Mouse (Mus musculus): ENCODE results near the gene Prickle2. TPM values are rescaled to one million over a fixed set of nuclear protein-coding genes. Genes with fewer than 3 reads are reported as not detected.

Prickle2 gene
- polyA plus RNA-seq, 1 experiment from 2014 or later: 0.37 TPM

- H3K36me3 ChIP-seq: no peaks in the 10 kb centered on the region
- H3K4me3 ChIP-seq (replicated peaks): no peak overlapping the region
- H3K27me3 ChIP-seq: no peaks in the 10 kb centered on the region
- no peaks in the 10 kb centered on the region for H3K4me1 ChIP-seq (replicated peaks)
- no peak for ATAC-seq (ENCODE audit: low read depth)
- no peak overlapping the region for H3K9ac ChIP-seq
- H3K27ac ChIP-seq: no peak overlapping the region
- H3K9me3 ChIP-seq (replicated peaks): no peaks in the 10 kb centered on the region
- WGBS (ENCODE audit: insufficient replicate concordance): 63% methylated on average over 8 of the region's 8 CpGs
- DNase-seq: no peak
- no peak overlapping the region for H3K4me2 ChIP-seq
Observed at GRCm38 (mm10) chr6:92405571-92405970, 300.4 kb downstream of the Prickle2 start.

GRCm38 (mm10) chr6:92397876-92398275 is 308.1 kb downstream of the Prickle2 start:
- Histone ChIP-seq H3K27ac (no peak overlapping the region), H3K4me3 (replicated peaks) (no peak overlapping the region), H3K36me3 (no peaks in the 10 kb centered on the region), H3K4me2 (no peak overlapping the region), H3K4me1 (replicated peaks) (no peaks in the 10 kb centered on the region), H3K27me3 (no peaks in the 10 kb centered on the region), H3K9me3 (replicated peaks) (no peaks in the 10 kb centered on the region), H3K9ac (no peak overlapping the region)
- ATAC-seq (ENCODE audit: low read depth): no peak
- WGBS (ENCODE audit: insufficient replicate concordance): 69% methylated on average over 6 of the region's 6 CpGs
- no peak for DNase-seq

GRCm38 (mm10) chr6:92395556-92395955 is 310.4 kb downstream of the Prickle2 start:
- H3K4me3 ChIP-seq (replicated peaks): no peak overlapping the region
- no peaks in the 10 kb centered on the region for H3K4me1 ChIP-seq (replicated peaks)
- DNase-seq (no peak), ATAC-seq (ENCODE audit: low read depth) (no peak)
- no peaks in the 10 kb centered on the region for H3K36me3 ChIP-seq
- WGBS (ENCODE audit: insufficient replicate concordance): 39% methylated on average over 4 of the region's 4 CpGs
- H3K9me3 ChIP-seq (replicated peaks): no peaks in the 10 kb centered on the region
- H3K9ac ChIP-seq: no peak overlapping the region
- no peak overlapping the region for H3K4me2 ChIP-seq
- H3K27ac ChIP-seq: no peak overlapping the region
- H3K27me3 ChIP-seq: no peaks in the 10 kb centered on the region

- no peak overlapping the region for H3K4me3 ChIP-seq (replicated peaks)
- no peak overlapping the region for H3K27ac ChIP-seq
- H3K27me3 ChIP-seq: no peaks in the 10 kb centered on the region
- no peaks in the 10 kb centered on the region for H3K36me3 ChIP-seq
- ATAC-seq (ENCODE audit: low read depth) (no peak), DNase-seq (no peak)
- H3K9me3 ChIP-seq (replicated peaks): no peaks in the 10 kb centered on the region
- 33% methylated on average over 1 of the region's 1 CpGs for WGBS (ENCODE audit: insufficient replicate concordance)
- no peak overlapping the region for H3K9ac ChIP-seq
- no peaks in the 10 kb centered on the region for H3K4me1 ChIP-seq (replicated peaks)
- H3K4me2 ChIP-seq: no peak overlapping the region
Observed at GRCm38 (mm10) chr6:92395143-92395542, 310.8 kb downstream of the Prickle2 start.

GRCm38 (mm10) chr6:92394628-92395027 is 311.3 kb downstream of the Prickle2 start:
- Histone ChIP-seq H3K9me3 (replicated peaks) (no peaks in the 10 kb centered on the region), H3K9ac (no peak overlapping the region), H3K4me1 (replicated peaks) (no peaks in the 10 kb centered on the region), H3K36me3 (no peaks in the 10 kb centered on the region), H3K4me2 (no peak overlapping the region), H3K4me3 (replicated peaks) (no peak overlapping the region), H3K27me3 (no peaks in the 10 kb centered on the region), H3K27ac (no peak overlapping the region)
- no peak for ATAC-seq (ENCODE audit: low read depth)
- DNase-seq: no peak
- WGBS (ENCODE audit: insufficient replicate concordance): 55% methylated on average over 5 of the region's 5 CpGs

- Histone ChIP-seq H3K27me3 (no peaks in the 10 kb centered on the region), H3K4me3 (replicated peaks) (no peak overlapping the region), H3K9me3 (replicated peaks) (no peaks in the 10 kb centered on the region), H3K4me2 (no peak overlapping the region), H3K27ac (no peak overlapping the region), H3K36me3 (no peaks in the 10 kb centered on the region), H3K4me1 (replicated peaks) (no peaks in the 10 kb centered on the region), H3K9ac (no peak overlapping the region)
- 62% methylated on average over 4 of the region's 4 CpGs for WGBS (ENCODE audit: insufficient replicate concordance)
- DNase-seq: no peak
- no peak for ATAC-seq (ENCODE audit: low read depth)
Observed at GRCm38 (mm10) chr6:92390321-92390720, 315.6 kb downstream of the Prickle2 start.

GRCm38 (mm10) chr6:92388681-92389080 is 317.3 kb downstream of the Prickle2 start:
- ATAC-seq (ENCODE audit: low read depth): no peak
- WGBS (ENCODE audit: insufficient replicate concordance): 61% methylated on average over 5 of the region's 5 CpGs

GRCm38 (mm10) chr6:92383196-92383782 is 322.7 kb downstream of the Prickle2 start:
- Histone ChIP-seq H3K9ac (no peak overlapping the region), H3K27me3 (no peaks in the 10 kb centered on the region), H3K9me3 (replicated peaks) (no peaks in the 10 kb centered on the region), H3K4me3 (replicated peaks) (no peak overlapping the region), H3K4me1 (replicated peaks) (no peaks in the 10 kb centered on the region), H3K36me3 (no peaks in the 10 kb centered on the region), H3K4me2 (no peak overlapping the region), H3K27ac (no peak overlapping the region)
- 75% methylated on average over 14 of the region's 14 CpGs for WGBS (ENCODE audit: insufficient replicate concordance)
- ATAC-seq (ENCODE audit: low read depth) (no peak), DNase-seq (no peak)

More at GRCm38 (mm10) chr6:92388681-92389080, 317.3 kb downstream of the Prickle2 start:
- Histone ChIP-seq H3K27ac (no peak overlapping the region), H3K4me3 (replicated peaks) (no peak overlapping the region), H3K4me2 (no peak overlapping the region), H3K4me1 (replicated peaks) (no peaks in the 10 kb centered on the region), H3K9me3 (replicated peaks) (no peaks in the 10 kb centered on the region), H3K9ac (no peak overlapping the region), H3K36me3 (no peaks in the 10 kb centered on the region), H3K27me3 (no peaks in the 10 kb centered on the region)
- no peak for DNase-seq

GRCm38 (mm10) chr6:92381085-92381484 is 324.9 kb downstream of the Prickle2 start:
- no peaks in the 10 kb centered on the region for H3K9me3 ChIP-seq (replicated peaks)
- 80% methylated on average over 10 of the region's 10 CpGs for WGBS (ENCODE audit: insufficient replicate concordance)
- no peak for DNase-seq
- H3K4me3 ChIP-seq (replicated peaks): no peak overlapping the region
- no peaks in the 10 kb centered on the region for H3K36me3 ChIP-seq
- H3K4me2 ChIP-seq: no peak overlapping the region
- H3K4me1 ChIP-seq (replicated peaks): no peaks in the 10 kb centered on the region
- H3K27me3 ChIP-seq: no peaks in the 10 kb centered on the region
- no peak overlapping the region for H3K9ac ChIP-seq
- H3K27ac ChIP-seq: no peak overlapping the region
- no peak for ATAC-seq (ENCODE audit: low read depth)

- H3K4me1 ChIP-seq (replicated peaks): no peaks in the 10 kb centered on the region
- no peak overlapping the region for H3K4me2 ChIP-seq
- H3K27ac ChIP-seq: no peak overlapping the region
- DNase-seq (no peak), ATAC-seq (ENCODE audit: low read depth) (no peak)
- H3K9me3 ChIP-seq (replicated peaks): no peaks in the 10 kb centered on the region
- H3K27me3 ChIP-seq: no peaks in the 10 kb centered on the region
- no peak overlapping the region for H3K4me3 ChIP-seq (replicated peaks)
- 66% methylated on average over 6 of the region's 6 CpGs for WGBS (ENCODE audit: insufficient replicate concordance)
- no peak overlapping the region for H3K9ac ChIP-seq
- no peaks in the 10 kb centered on the region for H3K36me3 ChIP-seq
Observed at GRCm38 (mm10) chr6:92374826-92375225, 331.1 kb downstream of the Prickle2 start.

- no peaks in the 10 kb centered on the region for H3K4me1 ChIP-seq (replicated peaks)
- H3K9me3 ChIP-seq (replicated peaks): no peaks in the 10 kb centered on the region
- no peaks in the 10 kb centered on the region for H3K27me3 ChIP-seq
- H3K27ac ChIP-seq: no peak overlapping the region
- no peak for DNase-seq
- no peak for ATAC-seq (ENCODE audit: low read depth)
- no peaks in the 10 kb centered on the region for H3K36me3 ChIP-seq
- 45% methylated on average over 5 of the region's 5 CpGs for WGBS (ENCODE audit: insufficient replicate concordance)
- H3K4me3 ChIP-seq (replicated peaks): no peak overlapping the region
- H3K9ac ChIP-seq: no peak overlapping the region
- H3K4me2 ChIP-seq: no peak overlapping the region
Observed at GRCm38 (mm10) chr6:92370896-92371295, 335.1 kb downstream of the Prickle2 start.

- H3K9ac ChIP-seq: no peak overlapping the region
- no peak for DNase-seq
Observed at GRCm38 (mm10) chr6:92347278-92348028, 358.5 kb downstream of the Prickle2 start.

More at GRCm38 (mm10) chr6:92347278-92348028, 358.5 kb downstream of the Prickle2 start:
- Histone ChIP-seq H3K4me3 (replicated peaks) (no peak overlapping the region), H3K9me3 (replicated peaks) (no peaks in the 10 kb centered on the region), H3K27me3 (no peaks in the 10 kb centered on the region), H3K4me2 (no peak overlapping the region), H3K27ac (no peak overlapping the region), H3K36me3 (no peaks in the 10 kb centered on the region), H3K4me1 (replicated peaks) (no peaks in the 10 kb centered on the region)
- no peak for ATAC-seq (ENCODE audit: low read depth)
- WGBS (ENCODE audit: insufficient replicate concordance): 62% methylated on average over 10 of the region's 10 CpGs

Measured in liver, embryonic 13.5 days (tissue).